Mouse (Mus musculus) limb, embryonic 12.5 days (tissue): Measurements from ENCODE around the gene Ube2f. TPM values are rescaled to one million over a fixed set of nuclear protein-coding genes. Genes with fewer than 3 reads are reported as not detected.

Experiments
- ATAC-seq: fragments of 200-750 bp; cut with Nextera tagmentation; 2 replicates; pipeline ENCODE4 v1.8.0; 2017; ENCODE audit warnings: low read depth, moderate TSS enrichment; ENCODE audit not compliant: insufficient number of reproducible peaks, insufficient read depth, low FRiP score, low TSS enrichment
- H3K27ac ChIP-seq: fragments of 300-500 bp; sonication (generic); 2 replicates; pipeline ENCODE4 v1.5.1; 2016; ENCODE audit warnings: mild to moderate bottlenecking, moderate library complexity
- H3K27me3 ChIP-seq: fragments of 300-500 bp; sonication (generic); 2 replicates; pipeline ENCODE4 v1.6.1; 2016; ENCODE audit warnings: mild to moderate bottlenecking, moderate library complexity
- H3K36me3 ChIP-seq: fragments of 300-500 bp; sonication (generic); 2 replicates; pipeline ENCODE4 v1.6.1; 2016; ENCODE audit warnings: mild to moderate bottlenecking, moderate library complexity
- H3K4me1 ChIP-seq: fragments of 300-500 bp; sonication (generic); replicated peaks from 2 replicates; pipeline ENCODE4 v1.6.1; 2016
- H3K4me2 ChIP-seq: fragments of 300-500 bp; sonication (generic); 2 replicates; pipeline ENCODE4 v1.6.1; 2016; ENCODE audit warnings: mild to moderate bottlenecking, moderate library complexity
- H3K4me3 ChIP-seq: fragments of 300-500 bp; sonication (generic); replicated peaks from 2 replicates; pipeline ENCODE4 v1.5.1; 2016; ENCODE audit warnings: mild to moderate bottlenecking
- H3K9ac ChIP-seq: fragments of 300-500 bp; sonication (generic); replicated peaks from 2 replicates; pipeline ENCODE4 v1.6.1; 2016; ENCODE audit warnings: mild to moderate bottlenecking, moderate library complexity
- H3K9me3 ChIP-seq: fragments of 300-500 bp; sonication (generic); 2 replicates; pipeline ENCODE4 v1.6.1; 2016; ENCODE audit warnings: mild to moderate bottlenecking, moderate library complexity
- WGBS: fragments of 180-500 bp; shearing (Covaris S2); methylation state at CpG from one replicate; pipeline ENCODE4 v1.1.7; 2016; 5-methylcytosine and 5-hydroxymethylcytosine counted together
- polyA plus RNA-seq: library from polyadenylated mRNA; unstranded; fragments of >200 nt; fragmentation: Nextera tagmentation; extraction: Ambion mirVana; gene quantifications from 2 replicates; pipeline ENCODE4 v1.2.1, GENCODE M21; 2016

The Ube2f gene
- polyA plus RNA-seq, 1 experiment from 2014 or later, result 70.2 TPM

DNA sequence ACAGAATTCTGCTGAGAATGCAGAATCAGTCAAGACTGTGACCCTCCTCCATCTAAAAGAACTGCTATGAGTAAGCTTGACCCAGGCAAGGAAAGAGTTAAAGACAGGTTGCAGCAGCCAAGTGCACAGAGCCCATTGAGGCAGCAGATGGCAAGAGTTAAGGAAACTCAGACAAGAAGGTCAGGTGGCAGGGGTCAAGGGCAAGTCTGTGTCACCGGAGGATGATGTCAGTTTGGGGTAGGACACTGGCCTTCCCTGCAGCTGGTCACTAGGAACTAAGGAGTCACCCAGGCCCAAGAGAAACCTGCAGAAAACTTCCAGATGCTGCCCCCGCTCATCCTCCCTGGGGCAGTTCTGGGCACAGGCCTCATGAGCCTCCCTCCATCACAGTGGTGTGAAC is 74.5 kb downstream of the Ube2f start:
- no peak overlapping the region for H3K9ac ChIP-seq
- H3K4me2 ChIP-seq, result no peak overlapping the region
- no peak overlapping the region for H3K27ac ChIP-seq
- no peaks in the 10 kb centered on the region for H3K9me3 ChIP-seq
- peaks cover 15% of the 10 kb centered on the region for H3K4me1 ChIP-seq
- H3K36me3 ChIP-seq, result no peaks in the 10 kb centered on the region
- no peak for ATAC-seq
- no peaks in the 10 kb centered on the region for H3K27me3 ChIP-seq
- 56% methylated on average over 2 of the region's 2 CpGs for WGBS
- H3K4me3 ChIP-seq, result no peak overlapping the region

DNA sequence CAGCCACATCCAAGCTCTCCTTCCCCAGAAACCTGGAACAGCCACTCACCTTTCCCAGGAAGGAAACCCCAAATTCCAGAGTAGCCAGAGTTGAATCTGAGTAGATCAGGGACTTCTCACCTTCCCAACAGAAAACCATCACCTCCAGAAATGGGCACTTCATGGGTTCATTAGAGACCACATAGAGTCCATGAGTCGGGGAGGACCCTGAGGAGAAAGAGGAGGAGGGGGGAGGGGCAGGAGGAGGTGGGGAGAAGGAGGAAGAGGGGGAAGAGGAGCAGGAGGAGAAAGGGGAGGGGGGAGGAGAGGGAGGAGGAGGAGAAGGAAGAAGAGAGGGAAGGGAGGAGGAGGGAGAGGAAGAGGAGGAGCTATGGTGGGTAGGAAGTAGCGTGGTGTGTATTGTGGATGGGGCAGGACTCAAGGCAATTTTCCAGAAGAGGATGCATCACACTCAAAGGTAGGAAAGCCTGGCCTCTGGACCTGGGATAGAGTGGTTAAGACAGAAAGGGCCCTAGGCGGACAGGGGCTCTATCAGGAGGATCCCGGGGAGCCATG is 75.5 kb downstream of the Ube2f start:
- Histone ChIP-seq H3K9ac (no peak overlapping the region), H3K4me3 (no peak overlapping the region), H3K36me3 (no peaks in the 10 kb centered on the region), H3K9me3 (no peaks in the 10 kb centered on the region), H3K27me3 (no peaks in the 10 kb centered on the region), H3K27ac (no peak overlapping the region), H3K4me1 (peaks cover 15% of the 10 kb centered on the region), H3K4me2 (no peak overlapping the region)
- WGBS, result 73% methylated on average over 4 of the region's 4 CpGs
- ATAC-seq, result no peak

DNA sequence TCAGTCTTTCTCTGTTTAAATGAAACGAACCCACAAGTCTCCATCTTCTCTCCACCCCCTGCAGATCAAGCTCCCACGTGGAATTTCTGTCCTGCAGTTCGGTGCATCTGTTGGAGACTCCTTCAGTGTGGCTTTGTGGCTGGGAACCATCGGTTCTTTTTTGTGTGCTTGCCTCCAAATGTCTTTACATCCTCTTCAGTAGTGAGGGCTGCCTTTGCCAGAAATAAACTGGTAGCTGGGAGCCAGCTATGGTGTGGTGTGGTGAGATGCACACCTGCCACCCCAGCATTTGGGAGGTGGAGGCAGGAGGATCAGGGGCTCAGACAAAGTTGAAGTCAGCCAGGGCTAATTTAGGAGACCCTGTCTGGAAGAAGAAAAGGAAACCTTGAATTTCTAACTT is 82.0 kb downstream of the Ube2f start:
- Histone ChIP-seq H3K27ac (no peak overlapping the region), H3K4me3 (no peak overlapping the region), H3K27me3 (no peaks in the 10 kb centered on the region; the same call in 1 of the 2 replicates), H3K4me2 (no peak overlapping the region), H3K9me3 (no peaks in the 10 kb centered on the region), H3K9ac (no peak overlapping the region), H3K4me1 (peaks cover 12% of the 10 kb centered on the region), H3K36me3 (no peaks in the 10 kb centered on the region)
- 59% methylated on average over 4 of the region's 4 CpGs for WGBS
- ATAC-seq, result no peak

DNA sequence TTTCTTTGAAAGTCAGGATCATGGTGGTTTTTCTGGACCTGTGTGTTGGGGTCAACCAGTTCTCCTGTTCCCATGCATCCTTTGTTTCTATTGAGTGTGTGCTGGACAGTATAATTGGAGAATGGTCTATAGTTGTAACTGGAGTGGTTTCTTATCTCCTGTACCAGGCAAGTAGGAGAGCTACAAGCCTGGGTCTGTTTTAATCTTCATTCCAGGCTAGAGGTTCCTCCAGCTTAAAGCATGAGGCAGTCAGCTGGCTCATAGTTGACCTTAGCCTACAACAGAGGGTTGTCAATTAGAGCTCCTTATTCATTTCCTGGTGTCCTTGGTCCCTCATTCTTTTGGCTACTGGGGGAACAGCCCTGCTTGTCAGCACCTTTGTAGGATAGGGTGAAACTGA is 83.5 kb downstream of the Ube2f start:
- Histone ChIP-seq H3K4me1 (peaks cover 13% of the 10 kb centered on the region), H3K9ac (no peak overlapping the region), H3K36me3 (no peaks in the 10 kb centered on the region), H3K27ac (no peak overlapping the region), H3K4me2 (no peak overlapping the region), H3K27me3 (no peaks in the 10 kb centered on the region; the same call in 1 of the 2 replicates), H3K9me3 (no peaks in the 10 kb centered on the region), H3K4me3 (no peak overlapping the region)
- no peak for ATAC-seq

DNA sequence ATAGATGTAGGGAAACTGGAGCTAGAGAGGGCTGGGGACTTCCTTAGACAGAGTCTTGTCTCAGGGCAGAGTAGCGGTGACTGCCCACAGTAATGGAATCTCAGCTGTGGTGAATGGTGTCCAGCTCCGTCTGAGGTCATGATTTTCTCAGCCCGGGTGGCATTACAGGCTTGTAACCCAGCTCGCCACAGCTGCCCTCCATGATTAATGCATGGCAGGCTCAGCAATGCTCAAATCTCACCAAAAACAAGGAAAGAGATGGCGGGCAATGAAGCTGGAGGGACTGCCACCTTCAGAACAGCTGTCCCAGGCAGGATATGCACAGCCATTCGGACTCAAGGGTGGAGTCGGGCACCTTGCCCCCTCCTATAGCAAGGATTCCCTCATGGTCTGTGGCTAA is 87.3 kb downstream of the Ube2f start:
- Histone ChIP-seq H3K4me1 (peaks cover 5% of the 10 kb centered on the region; the same call in 1 of the 2 replicates), H3K27ac (no peak overlapping the region), H3K27me3 (peaks cover 28% of the 10 kb centered on the region), H3K4me2 (no peak overlapping the region), H3K4me3 (no peak overlapping the region), H3K36me3 (no peaks in the 10 kb centered on the region), H3K9me3 (no peaks in the 10 kb centered on the region), H3K9ac (no peak overlapping the region)
- no peak for ATAC-seq
- 88% methylated on average over 7 of the region's 7 CpGs for WGBS

Other genes with a start within 250 kb of the Ube2f start
- 0.70 and 1.0 TPM in 2 replicates for gene Rbm44, start 105.2 kb upstream of the Ube2f start, polyA plus RNA-seq
- gene Ramp1, start 70.5 kb upstream of the Ube2f start, polyA plus RNA-seq, result 1.1 and 1.9 TPM in 2 replicates
- gene Scly, start 48.0 kb downstream of the Ube2f start, polyA plus RNA-seq, result 12.3 and 13.7 TPM in 2 replicates
- 0.08 TPM in 2 replicates for gene Espnl, start 71.8 kb downstream of the Ube2f start, polyA plus RNA-seq
- 0.82 and 0.84 TPM in 2 replicates for gene Klhl30, start 100.7 kb downstream of the Ube2f start, polyA plus RNA-seq
- 1.5 and 1.6 TPM in 2 replicates for gene Erfe, start 116.1 kb downstream of the Ube2f start, polyA plus RNA-seq
- gene Ilkap, start 148.5 kb downstream of the Ube2f start, polyA plus RNA-seq, result 178 and 186 TPM in 2 replicates
- 121 and 127 TPM in 2 replicates for gene Hes6, start 163.7 kb downstream of the Ube2f start, polyA plus RNA-seq
- gene Per2, start 209.0 kb downstream of the Ube2f start, polyA plus RNA-seq, result 1.9 and 2.1 TPM in 2 replicates
- gene Traf3ip1, start 244.3 kb downstream of the Ube2f start, polyA plus RNA-seq, result 11.8 and 12.2 TPM in 2 replicates